Mouse (Mus musculus) liver, adult 2 months (tissue): ENCODE measurements around the gene Emid1.

ENCODE experiments used
- CTCF ChIP-seq: fragments of 200-500 bp; IDR thresholded peaks from 2 replicates; pipeline ENCODE4 v1.5.1; 2011; ENCODE audit warnings: low read depth, low read length, control low read depth
- POLR2A ChIP-seq: fragments of 200-500 bp; IDR thresholded peaks from 2 replicates; pipeline ENCODE4 v1.6.1; 2011; ENCODE audit warnings: low read length, control low read depth; ENCODE audit not compliant: insufficient read depth; ENCODE audit errors: extremely low read depth

DNA sequence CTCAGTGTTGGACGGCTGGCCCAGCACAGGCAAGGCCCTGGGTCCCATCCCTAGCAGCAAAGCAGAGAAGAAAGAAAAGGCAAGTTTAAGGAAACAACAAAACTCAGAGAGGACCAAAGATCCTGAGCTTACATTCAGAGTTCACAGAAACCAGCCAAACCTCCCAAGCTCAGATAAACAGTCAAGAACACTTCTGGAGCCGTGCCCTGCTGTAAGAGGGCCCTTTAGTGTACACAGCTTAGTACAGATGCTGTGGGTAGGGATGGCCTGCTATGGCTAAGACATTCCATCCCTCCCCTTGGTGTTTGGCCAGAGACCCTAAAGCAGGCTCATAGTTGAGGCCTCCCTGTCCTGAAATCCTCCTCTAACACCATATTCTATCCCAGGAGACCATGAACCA, 13.4 kb downstream of the Emid1 start:
- TF ChIP-seq POLR2A (no peak), CTCF (no peak)
